Mouse (Mus musculus) liver, adult 2 months (tissue): Measurements from ENCODE around the gene 1500011B03Rik. TPM values are rescaled to one million over a fixed set of nuclear protein-coding genes. Genes with fewer than 3 reads are reported as not detected.

ENCODE experiments used
- DNase-seq: peaks from one replicate; pipeline ENCODE4 v3.0.0-alpha.2; 2011; ENCODE audit warnings: low read depth, low spot score; ENCODE audit errors: extremely low read depth
- H3K27ac ChIP-seq: fragments of 200-500 bp; replicated peaks from 2 replicates; pipeline ENCODE4 v1.5.1; 2012; ENCODE audit warnings: low read depth, mild to moderate bottlenecking, control low read depth, inconsistent platforms, low read length; ENCODE audit not compliant: insufficient read depth
- H3K27me3 ChIP-seq: fragments of 200-500 bp; 2 replicates; pipeline ENCODE4 v1.6.1; 2012; ENCODE audit warnings: mild to moderate bottlenecking, moderate library complexity, low read length, inconsistent platforms; ENCODE audit not compliant: control insufficient read depth, insufficient read depth
- H3K36me3 ChIP-seq: fragments of 200-500 bp; 2 replicates; pipeline ENCODE4 v1.6.1; 2012; ENCODE audit warnings: low read length, inconsistent platforms; ENCODE audit not compliant: control insufficient read depth, insufficient read depth
- H3K4me1 ChIP-seq: fragments of 200-500 bp; 2 replicates; pipeline ENCODE4 v1.6.1; 2011; ENCODE audit warnings: low read length; ENCODE audit not compliant: control insufficient read depth, insufficient read depth
- H3K4me3 ChIP-seq: fragments of 200-500 bp; 2 replicates; pipeline ENCODE4 v1.5.1; 2011; ENCODE audit warnings: low read depth, mild to moderate bottlenecking, control low read depth, low read length, moderate library complexity; ENCODE audit not compliant: insufficient read depth
- H3K79me2 ChIP-seq: fragments of 200-500 bp; 2 replicates; pipeline ENCODE4 v1.6.1; 2012; ENCODE audit warnings: inconsistent platforms, mild to moderate bottlenecking, low read length, moderate library complexity; ENCODE audit not compliant: control insufficient read depth, insufficient read depth
- H3K9ac ChIP-seq: fragments of 200-500 bp; 2 replicates; pipeline ENCODE4 v1.6.1; 2012; ENCODE audit warnings: low read depth, mild to moderate bottlenecking, control low read depth, inconsistent platforms, low read length
- CTCF ChIP-seq: fragments of 200-500 bp; IDR thresholded peaks from 2 replicates; pipeline ENCODE4 v1.5.1; 2011; ENCODE audit warnings: low read depth, low read length, control low read depth
- POLR2A ChIP-seq: fragments of 200-500 bp; IDR thresholded peaks from 2 replicates; pipeline ENCODE4 v1.6.1; 2011; ENCODE audit warnings: low read length, control low read depth; ENCODE audit not compliant: insufficient read depth; ENCODE audit errors: extremely low read depth
- WGBS: fragments of 180-500 bp; shearing (Covaris S2); methylation state at CpG from one replicate; pipeline ENCODE4 v1.1.7; 2018; 5-methylcytosine and 5-hydroxymethylcytosine counted together
- polyA plus RNA-seq: library from polyadenylated mRNA; depleted of rRNA; stranded (reverse); fragments of >200 nt; gene quantifications from 2 replicates; pipeline ENCODE4 v1.2.3, GENCODE M21; 2012
- total RNA-seq: library from RNA; depleted of rRNA; stranded (reverse); fragments of >200 nt; gene quantifications from 2 replicates; pipeline ENCODE4 v1.2.3, GENCODE M21; 2014

The 1500011B03Rik gene
- total and polyA plus RNA-seq, 2 experiments = 2.0 to 4.2 TPM

- H3K36me3 ChIP-seq = no peaks in the 10 kb centered on the region; the same call in 1 of the 2 replicates
- H3K4me1 ChIP-seq = peaks cover 9% of the 10 kb centered on the region
- H3K9ac ChIP-seq = no peak overlapping the region
- H3K27ac ChIP-seq = no peak overlapping the region
- peak; percentile 98 for DNase-seq
- no peak for TF ChIP-seq POLR2A
- TF ChIP-seq CTCF = no peak
- no peaks in the 10 kb centered on the region for H3K79me2 ChIP-seq
- no peak overlapping the region for H3K4me3 ChIP-seq
- WGBS = 22% methylated on average over 9 of the region's 9 CpGs
- no peaks in the 10 kb centered on the region for H3K27me3 ChIP-seq
Measured at GRCm38 (mm10) chr5:114795231-114795630, 28.0 kb downstream of the 1500011B03Rik start.

- TF ChIP-seq POLR2A (no peak), CTCF (no peak)
- no peaks in the 10 kb centered on the region for H3K27me3 ChIP-seq
- H3K27ac ChIP-seq = no peak overlapping the region
- no peak overlapping the region for H3K9ac ChIP-seq
- peaks cover 9% of the 10 kb centered on the region for H3K4me1 ChIP-seq
- WGBS = 30% methylated on average over 4 of the region's 4 CpGs
- H3K79me2 ChIP-seq = no peaks in the 10 kb centered on the region
- no peak for DNase-seq
- H3K36me3 ChIP-seq = no peaks in the 10 kb centered on the region; the same call in 1 of the 2 replicates
- H3K4me3 ChIP-seq = no peak overlapping the region
Measured at GRCm38 (mm10) chr5:114794609-114795008, 28.7 kb downstream of the 1500011B03Rik start.

GRCm38 (mm10) chr5:114793317-114793716 is 30.0 kb downstream of the 1500011B03Rik start:
- H3K27ac ChIP-seq = no peak overlapping the region
- H3K27me3 ChIP-seq = no peaks in the 10 kb centered on the region
- H3K4me3 ChIP-seq = no peak overlapping the region
- H3K4me1 ChIP-seq = peaks cover 9% of the 10 kb centered on the region
- no peaks in the 10 kb centered on the region for H3K79me2 ChIP-seq
- 19% methylated on average over 7 of the region's 7 CpGs for WGBS
- DNase-seq = peak; percentile 91
- H3K9ac ChIP-seq = no peak overlapping the region
- H3K36me3 ChIP-seq = no peaks in the 10 kb centered on the region; the same call in 1 of the 2 replicates
- no peak for TF ChIP-seq POLR2A
- TF ChIP-seq CTCF = no peak

- no peak for DNase-seq
- Histone ChIP-seq H3K4me1 (peaks cover 3% of the 10 kb centered on the region; the same call in 1 of the 2 replicates), H3K27ac (peak overlapping the region; percentile 29), H3K27me3 (no peaks in the 10 kb centered on the region), H3K36me3 (no peaks in the 10 kb centered on the region), H3K79me2 (peaks cover 24% of the 10 kb centered on the region), H3K4me3 (no peak overlapping the region), H3K9ac (no peak overlapping the region)
- TF ChIP-seq POLR2A (no peak), CTCF (no peak)
- WGBS = 83% methylated on average over 5 of the region's 5 CpGs
Measured at GRCm38 (mm10) chr5:114785196-114785595, 38.1 kb downstream of the 1500011B03Rik start.

GRCm38 (mm10) chr5:114784622-114785165 is 38.6 kb downstream of the 1500011B03Rik start:
- peaks cover 3% of the 10 kb centered on the region; the same call in 1 of the 2 replicates for H3K4me1 ChIP-seq
- no peak overlapping the region for H3K4me3 ChIP-seq
- no peaks in the 10 kb centered on the region for H3K36me3 ChIP-seq
- H3K27me3 ChIP-seq = no peaks in the 10 kb centered on the region
- WGBS = 29% methylated on average over 16 of the region's 16 CpGs
- H3K79me2 ChIP-seq = peaks cover 29% of the 10 kb centered on the region
- TF ChIP-seq POLR2A (no peak), CTCF (no peak)
- H3K9ac ChIP-seq = no peak overlapping the region
- peak; percentile 61 for DNase-seq
- H3K27ac ChIP-seq = peak overlapping the region; percentile 29

GRCm38 (mm10) chr5:114783405-114784163 is 39.7 kb downstream of the 1500011B03Rik start:
- peaks cover 3% of the 10 kb centered on the region; the same call in 1 of the 2 replicates for H3K4me1 ChIP-seq
- TF ChIP-seq CTCF = no peak
- no peak for TF ChIP-seq POLR2A
- WGBS = 91% methylated on average over 12 of the region's 12 CpGs
- H3K4me3 ChIP-seq = no peak overlapping the region
- H3K27me3 ChIP-seq = no peaks in the 10 kb centered on the region
- H3K9ac ChIP-seq = no peak overlapping the region
- peaks cover 35% of the 10 kb centered on the region for H3K79me2 ChIP-seq
- H3K36me3 ChIP-seq = no peaks in the 10 kb centered on the region
- no peak for DNase-seq
- no peak overlapping the region for H3K27ac ChIP-seq
